Mouse (Mus musculus) neural tube, embryonic 10.5 days (tissue): ENCODE measurements around the gene Mycl.
"Not testable (repeated sequence)": the region's sequence is repeated elsewhere in the genome, so short reads cannot be mapped to it uniquely, and the experiment has no call there.

Source experiments
- DNase-seq: peaks from one replicate; pipeline ENCODE4 v3.0.0-alpha.2; 2017; ENCODE audit warnings: low spot score; ENCODE audit errors: extremely low spot score

The Mycl gene

GRCm38 (mm10) chr4:122981238-122981637, 14.2 kb upstream of the Mycl start:
- no peak for DNase-seq

DNA sequence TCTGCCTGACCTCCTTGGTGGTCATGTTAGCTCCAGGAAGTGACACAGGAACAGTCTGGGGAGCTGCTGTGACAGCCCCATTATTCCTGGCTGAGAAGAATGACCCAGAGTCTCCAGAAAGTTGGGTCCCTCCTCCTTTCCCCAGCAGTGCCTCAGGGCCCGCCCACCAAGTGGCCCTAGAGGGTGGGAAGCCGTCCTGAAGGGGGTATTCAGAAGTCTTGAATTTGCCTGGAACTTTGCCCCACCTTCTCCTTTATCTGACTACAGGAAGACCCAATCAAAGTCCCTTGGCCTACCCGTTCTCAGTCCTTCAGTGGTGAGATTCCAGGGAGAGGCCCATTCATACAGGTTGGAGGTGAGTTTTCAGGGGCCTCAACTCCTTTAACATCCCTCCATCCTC, 13.5 kb upstream of the Mycl start:
- DNase-seq = no peak

DNA sequence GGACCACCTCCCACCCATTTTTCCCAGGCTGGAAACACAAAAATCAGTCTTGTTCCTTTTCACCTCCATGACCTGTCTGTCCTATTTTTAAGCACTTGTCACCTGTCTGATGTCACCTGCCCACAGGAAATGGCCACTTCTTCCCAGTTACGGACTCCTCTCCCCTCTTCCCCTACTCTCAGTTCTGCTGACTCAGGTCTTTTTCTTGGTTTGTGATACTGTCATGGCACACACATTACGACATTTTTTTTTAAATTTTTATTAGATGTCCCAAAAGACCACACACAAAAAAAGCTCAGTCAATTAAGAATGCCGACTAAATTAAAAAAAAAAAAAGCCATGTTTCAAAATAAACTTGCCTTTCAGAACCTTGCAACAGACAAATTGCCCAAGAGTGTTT, 12.9 kb upstream of the Mycl start:
- no peak for DNase-seq

DNA sequence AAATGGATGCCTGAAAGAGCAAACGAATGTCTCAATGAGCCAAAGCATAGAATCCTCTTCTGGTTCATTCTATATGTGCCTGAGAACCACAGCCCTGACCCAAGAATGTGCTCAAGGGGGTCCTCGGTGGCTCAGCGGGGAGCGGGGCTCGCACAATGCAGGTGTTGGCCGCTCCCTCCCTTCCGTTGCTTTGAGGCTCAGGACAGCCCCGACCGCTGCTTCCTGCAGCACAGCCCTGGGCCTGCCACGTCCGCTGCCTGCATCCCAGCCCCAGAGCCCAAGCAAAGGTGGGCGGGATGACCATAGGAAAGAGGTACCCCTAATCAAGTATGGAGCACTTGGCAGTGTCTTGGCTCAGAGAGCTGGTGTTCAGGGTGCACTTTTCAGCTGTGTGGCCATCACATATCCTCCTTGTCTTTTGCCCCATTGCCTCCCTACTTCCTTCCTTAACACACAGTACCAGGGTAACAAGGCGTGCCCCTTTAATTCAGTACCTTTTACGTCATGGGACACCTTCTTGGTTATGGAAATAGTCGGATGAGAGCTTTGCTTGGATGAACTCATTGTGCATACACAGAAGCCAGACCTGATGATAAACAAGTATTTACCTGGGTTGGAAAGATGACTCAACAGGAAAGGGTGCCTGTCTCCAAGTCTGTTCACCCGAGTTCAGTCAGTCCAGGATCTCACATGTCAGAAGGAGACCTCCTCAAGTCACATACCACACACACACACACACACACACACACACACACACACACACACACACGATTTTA, 11.8 kb upstream of the Mycl start:
- DNase-seq = no peak

DNA sequence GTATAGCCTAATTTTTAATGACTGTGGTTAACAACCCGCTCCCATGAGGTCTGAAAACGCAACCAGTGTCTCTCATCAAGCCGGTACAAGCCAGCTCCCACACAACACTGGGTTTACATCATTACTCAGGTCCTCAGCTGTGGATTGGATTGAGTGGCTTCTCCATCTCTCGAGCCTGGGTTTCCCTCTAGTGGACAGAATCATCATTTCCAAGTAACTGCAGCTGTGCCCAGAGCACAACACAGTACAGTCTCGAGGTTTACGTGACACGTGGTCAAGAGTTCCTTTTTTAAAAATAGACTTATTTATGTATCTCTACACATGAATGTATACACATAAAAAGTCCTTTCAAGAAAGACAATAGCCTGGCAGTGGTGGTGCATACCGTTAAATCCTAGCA, 10.3 kb upstream of the Mycl start:
- no peak for DNase-seq

GRCm38 (mm10) chr4:122987421-122987820, 8.0 kb upstream of the Mycl start:
- DNase-seq = no peak

- not testable (repeated sequence) for DNase-seq
Measured at GRCm38 (mm10) chr4:122988004-122988403, 7.4 kb upstream of the Mycl start.

DNA sequence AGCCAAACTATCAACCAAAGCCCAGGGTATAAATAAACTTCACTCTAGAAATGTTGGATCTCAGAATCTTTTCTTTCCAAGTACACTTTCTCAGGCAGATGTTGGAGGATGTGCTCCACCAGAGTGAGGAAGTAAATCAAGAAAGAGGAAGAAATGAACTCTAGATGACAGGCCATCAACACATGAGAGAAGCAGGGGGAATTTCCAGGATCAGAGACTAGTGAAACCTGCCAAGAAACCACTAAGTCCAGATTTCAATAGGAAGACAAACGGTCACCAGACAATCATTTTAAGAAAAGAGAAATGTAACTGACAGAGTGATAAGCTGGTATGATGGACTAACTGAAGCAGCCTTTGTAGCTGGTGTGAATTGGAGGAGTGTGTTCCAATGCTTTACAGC, 4.3 kb upstream of the Mycl start:
- no peak for DNase-seq

DNA sequence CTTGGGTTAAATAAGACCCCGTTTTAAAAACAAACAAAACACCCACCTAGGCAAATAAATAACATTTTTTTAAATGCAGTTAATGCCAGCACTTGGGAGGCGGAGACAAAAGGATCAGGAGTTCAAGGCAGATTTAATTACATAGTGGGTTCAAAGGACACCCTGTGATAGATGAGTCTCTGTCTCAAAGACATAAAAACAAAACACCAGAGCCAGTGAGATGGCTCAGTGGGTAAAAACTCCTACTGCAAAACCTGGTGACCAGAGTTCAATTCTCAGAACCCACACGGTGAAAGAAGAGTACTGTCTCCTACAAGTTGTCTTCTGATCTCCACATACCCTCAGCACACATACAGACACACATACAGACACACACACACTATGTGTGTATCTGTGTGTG, 3.2 kb upstream of the Mycl start:
- no peak for DNase-seq

GRCm38 (mm10) chr4:122996221-122996617, 767 bp downstream of the Mycl start:
- peak; percentile 82 for DNase-seq

GRCm38 (mm10) chr4:122996618-122997381, 1.3 kb downstream of the Mycl start:
- DNase-seq = peak; percentile 68

DNA sequence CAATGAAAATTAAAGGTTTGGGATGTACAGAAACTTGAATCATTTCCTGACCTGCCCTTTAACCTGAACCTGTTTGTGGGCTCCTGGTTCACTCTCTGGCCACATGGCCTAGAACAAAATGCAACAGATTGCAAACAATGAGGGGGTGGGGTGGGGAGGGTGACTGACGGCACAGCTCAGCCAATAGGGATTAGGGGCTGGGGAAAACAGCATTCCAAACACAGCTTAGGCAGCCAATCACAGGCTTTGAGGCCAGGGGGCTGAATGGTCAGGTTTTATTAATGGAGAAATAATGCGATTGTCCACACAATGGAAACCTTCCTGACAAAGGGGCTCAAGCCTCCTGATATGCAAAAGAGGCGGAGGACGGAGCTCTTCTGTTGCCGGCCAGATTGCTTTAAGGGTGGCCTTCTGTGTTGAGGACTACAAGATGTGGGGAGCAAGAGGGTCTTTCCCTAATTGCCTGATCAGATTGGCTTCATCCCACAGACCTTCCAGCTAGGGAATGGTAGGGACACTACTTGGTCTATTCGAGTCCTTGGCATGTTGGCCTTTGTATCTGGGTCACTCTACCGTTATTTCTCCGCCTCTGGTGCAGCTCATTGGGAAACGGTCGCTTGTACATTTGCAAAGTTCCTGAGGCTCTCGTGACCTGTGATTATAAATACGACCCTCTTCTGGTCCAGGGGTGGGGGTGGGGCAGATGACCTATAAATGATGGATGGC, 3.2 kb downstream of the Mycl start:
- DNase-seq = peak; percentile 79

DNA sequence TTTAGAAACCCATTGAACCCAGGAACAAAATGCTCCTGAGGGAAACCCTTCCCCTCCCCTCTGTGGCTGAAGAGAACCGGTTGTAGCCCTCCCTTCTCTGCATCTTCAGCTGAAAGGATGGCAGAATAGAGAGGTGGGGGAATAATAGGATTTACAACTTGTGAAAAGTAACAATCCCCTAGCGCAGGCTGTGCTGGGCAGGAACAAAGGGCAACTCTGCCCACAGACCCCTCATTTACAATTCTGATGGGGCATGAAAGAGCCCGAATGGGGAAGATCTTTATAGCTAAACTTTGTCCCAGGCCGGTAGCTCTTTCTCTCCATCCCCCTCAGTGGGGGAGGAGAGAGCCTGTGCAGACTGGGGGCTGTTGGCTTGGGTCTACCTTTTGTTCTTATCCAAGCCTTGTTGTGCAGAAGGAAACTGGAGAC, 3.8 kb downstream of the Mycl start:
- no peak for DNase-seq

DNA sequence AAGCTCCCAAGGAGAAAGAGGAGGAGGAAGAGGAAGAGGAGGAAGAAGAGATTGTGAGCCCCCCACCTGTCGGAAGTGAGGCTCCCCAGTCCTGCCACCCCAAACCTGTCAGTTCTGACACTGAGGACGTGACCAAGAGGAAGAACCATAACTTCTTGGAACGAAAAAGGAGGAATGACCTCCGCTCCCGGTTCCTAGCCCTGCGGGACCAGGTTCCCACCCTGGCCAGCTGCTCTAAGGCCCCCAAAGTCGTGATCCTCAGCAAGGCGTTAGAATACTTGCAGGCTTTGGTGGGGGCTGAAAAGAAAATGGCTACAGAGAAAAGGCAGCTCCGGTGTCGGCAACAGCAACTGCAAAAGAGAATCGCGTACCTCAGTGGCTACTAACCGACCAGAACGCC, 4.7 kb downstream of the Mycl start:
- DNase-seq = no peak

DNA sequence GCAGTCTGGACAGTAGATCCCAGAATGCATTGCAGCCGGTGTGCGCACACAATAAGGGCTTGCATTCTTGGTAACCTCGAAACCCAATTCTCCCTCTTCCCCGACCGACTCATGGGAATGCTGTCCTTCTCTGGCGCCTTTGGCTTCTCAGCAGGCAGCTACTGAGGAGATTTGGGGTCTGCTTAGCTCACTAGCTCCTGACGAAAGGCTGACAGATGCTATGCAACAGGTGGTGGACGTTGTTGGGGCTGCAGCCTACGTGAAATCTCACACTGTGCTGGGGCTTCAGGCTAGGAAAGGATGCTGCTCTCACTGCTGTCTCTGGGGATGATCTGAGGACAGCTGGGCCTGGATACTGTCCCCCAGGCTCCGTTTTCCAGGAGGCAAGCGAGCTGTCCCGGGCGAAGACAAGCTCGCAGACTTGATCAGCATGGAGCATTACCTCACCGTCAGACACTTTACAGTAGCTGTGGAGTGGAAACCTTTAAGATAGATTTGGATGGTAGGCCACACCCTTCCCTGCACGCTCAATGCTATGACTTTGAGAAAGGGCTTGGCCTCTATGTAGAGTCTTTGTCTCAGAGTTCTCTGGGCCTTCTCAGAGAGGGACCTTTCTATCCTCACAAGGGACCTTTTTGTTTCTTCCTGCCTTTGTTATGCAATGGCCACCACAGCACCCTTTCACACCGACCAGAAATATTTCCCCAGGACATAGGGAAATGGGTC, 5.3 kb downstream of the Mycl start:
- no peak for DNase-seq

DNA sequence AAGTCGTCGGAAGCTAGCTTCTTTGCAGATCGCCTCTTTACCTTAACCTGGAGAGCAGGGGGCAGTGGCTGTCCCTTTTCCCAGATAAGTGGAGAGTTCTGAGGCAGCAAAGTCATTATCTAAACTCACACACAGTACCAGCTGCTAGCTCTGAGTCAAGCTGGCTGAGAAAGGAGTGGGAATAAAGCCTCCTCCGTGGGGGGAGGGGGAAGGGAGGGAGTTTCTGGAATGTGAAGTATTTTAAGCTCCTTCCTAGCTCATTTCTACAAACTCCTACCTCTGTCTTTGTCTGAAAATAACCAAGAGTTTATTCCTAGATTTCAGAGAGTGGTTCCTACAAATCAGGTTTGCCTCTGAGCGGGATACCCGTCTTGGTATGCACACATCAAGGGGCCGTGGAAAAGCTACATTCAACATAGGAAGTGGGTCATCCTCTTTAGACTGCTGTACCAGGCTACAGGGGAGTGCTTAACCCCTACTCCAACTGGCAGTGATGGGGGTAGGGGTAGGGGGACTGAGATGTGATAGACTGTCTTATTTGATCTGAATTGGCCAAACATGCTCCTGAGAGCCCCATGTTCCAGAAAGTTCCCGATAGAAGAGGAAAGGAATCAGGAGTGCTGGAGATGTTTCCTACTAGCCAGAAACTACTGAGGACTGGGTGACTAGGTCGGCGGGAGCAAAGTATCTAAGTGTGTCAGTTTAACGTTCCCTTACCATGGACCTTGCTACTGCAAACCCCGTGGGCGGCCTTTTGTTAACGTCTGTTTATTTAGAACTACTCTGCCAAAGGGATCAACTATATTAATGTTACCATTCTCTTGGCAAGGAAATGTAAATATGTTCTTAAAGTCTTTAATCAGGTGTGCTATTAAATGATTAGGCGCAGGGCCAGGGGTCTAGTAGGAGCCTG, 9.9 kb downstream of the Mycl start:
- DNase-seq = no peak

GRCm38 (mm10) chr4:123012501-123012900, 17.0 kb downstream of the Mycl start:
- DNase-seq = not testable (repeated sequence)

- DNase-seq = no peak
Measured at GRCm38 (mm10) chr4:123013346-123013945, 18.0 kb downstream of the Mycl start.

DNA sequence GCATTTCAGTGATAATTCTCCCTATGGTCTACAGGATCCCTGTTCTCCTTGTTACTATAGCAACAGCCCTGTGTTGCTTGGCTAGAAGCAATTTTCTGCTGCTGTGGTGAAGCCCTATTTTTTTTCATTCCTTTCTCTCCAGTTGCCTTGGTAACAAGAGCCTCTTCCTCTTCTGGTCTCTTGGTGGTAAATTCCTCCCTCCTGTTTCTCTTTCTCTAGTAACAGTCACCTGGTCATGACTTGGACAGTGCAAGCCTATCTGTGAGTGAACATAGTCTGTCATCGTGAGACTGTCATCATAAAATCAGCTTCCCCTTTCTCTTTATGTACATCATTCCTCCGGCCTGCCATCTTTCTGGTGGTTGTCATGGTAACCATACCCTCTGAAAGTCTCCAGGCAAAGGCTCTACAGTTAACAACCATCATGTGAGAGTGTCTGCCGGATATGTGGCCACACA, 18.5 kb downstream of the Mycl start:
- DNase-seq = peak; percentile 52
